Mouse (Mus musculus): ENCODE measurements at regions not wholly inside any gene's neighbourhood (a gene's known extent, or its start where the extent isn't known, plus 50 kb on each side); places are given as distances from the start of the nearest gene placed in this dataset.

DNA sequence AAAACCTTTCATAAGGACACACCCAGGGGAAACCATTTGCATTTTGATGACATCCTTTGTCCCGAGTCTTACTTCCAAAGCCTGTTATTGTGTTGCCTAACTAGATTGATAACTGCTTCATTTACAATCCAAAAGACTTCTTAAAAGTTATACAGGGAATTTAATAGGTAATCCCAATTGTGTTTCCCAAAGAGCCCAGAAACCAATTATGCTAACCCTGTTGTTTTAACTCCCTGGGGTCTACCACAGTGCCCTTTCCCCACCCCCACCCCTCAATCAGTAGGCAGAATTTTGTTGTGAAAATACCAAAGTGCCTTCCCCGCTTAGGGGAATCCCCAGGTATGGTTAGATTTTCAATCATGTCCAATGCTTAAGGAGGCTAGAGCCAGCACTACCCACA, 621.3 kb upstream of the Gm10131 start:
- WGBS = 54% methylated on average over 2 of the region's 2 CpGs
- no peaks in the 10 kb centered on the region for H3K9me3 ChIP-seq
- no peak overlapping the region for H3K4me2 ChIP-seq (replicated peaks)
- no peak overlapping the region for H3K9ac ChIP-seq
- H3K27me3 ChIP-seq (replicated peaks) = no peaks in the 10 kb centered on the region
- no peak for ATAC-seq
- no peaks in the 10 kb centered on the region for H3K36me3 ChIP-seq
- H3K4me3 ChIP-seq (replicated peaks) = no peak overlapping the region
- H3K4me1 ChIP-seq (replicated peaks) = no peaks in the 10 kb centered on the region
- no peak overlapping the region for H3K27ac ChIP-seq

DNA sequence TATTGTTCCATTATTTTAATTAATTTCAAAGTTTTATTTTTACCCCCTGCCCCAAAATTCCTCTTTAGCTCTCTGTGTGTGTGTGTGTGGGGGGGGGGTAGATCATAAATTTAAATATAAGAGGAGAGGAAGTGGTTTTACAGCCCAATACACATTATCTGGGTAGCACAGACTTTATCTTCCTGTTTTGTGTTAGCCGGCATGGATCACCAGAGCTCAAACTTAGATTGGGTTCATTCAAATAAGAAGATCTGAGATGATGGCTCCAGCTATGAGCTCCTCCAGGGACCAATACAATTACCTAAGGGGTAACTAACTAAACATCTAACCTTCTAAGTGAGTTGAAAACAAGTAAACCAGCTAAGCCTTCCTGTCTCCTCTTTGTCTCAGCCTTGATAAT, 620.8 kb upstream of the Gm10131 start:
- no peak for ATAC-seq
- 49% methylated on average over 1 of the region's 1 CpGs for WGBS
- H3K9me3 ChIP-seq = no peaks in the 10 kb centered on the region
- no peak overlapping the region for H3K4me2 ChIP-seq (replicated peaks)
- no peak overlapping the region for H3K27ac ChIP-seq
- no peaks in the 10 kb centered on the region for H3K4me1 ChIP-seq (replicated peaks)
- no peaks in the 10 kb centered on the region for H3K36me3 ChIP-seq
- no peak overlapping the region for H3K9ac ChIP-seq
- H3K27me3 ChIP-seq (replicated peaks) = no peaks in the 10 kb centered on the region
- no peak overlapping the region for H3K4me3 ChIP-seq (replicated peaks)

DNA sequence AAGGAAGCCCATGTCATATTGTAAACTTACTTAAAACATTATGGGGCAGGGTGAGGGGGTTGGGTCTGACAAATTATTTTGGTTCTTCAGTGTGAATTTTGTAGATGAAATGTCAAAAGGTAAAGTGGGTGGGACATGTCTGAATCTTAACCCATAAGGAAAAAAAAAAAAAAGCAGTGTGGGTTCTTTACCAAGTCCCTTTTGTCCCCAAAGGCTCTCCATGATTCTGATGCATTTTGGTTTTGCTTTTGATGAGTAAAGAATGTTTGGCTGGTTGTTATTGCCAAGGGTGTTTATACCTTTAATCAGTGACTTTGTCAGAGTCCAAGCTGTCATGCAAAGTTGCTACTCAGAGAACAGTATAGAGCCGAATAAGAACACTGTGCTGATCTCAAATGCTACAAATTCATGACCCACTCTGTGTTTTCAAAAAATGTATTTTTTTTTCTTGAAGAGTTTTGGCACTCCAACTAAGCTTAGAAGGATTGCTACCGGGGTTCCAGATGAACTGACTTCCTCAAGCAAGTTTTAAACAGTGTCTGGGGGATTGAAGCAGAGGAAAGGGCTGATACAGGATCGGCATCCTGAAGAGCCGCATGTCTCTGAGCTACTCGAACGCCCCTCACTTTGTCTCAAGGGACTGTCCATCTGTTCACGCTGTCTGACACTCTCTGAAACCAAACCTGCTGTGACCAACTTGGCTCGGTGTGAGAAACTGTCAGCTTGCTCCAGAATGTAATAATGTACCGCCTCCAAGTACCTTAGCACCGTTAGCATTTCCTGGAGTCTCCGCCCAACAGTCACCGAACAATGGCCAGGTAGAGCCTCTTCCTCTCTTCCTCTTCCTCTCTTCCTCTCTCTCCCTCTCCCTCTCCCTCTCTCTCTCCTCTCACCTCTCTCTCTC, 619.8 kb upstream of the Gm10131 start:
- WGBS = 38% methylated on average over 12 of the region's 12 CpGs
- H3K9me3 ChIP-seq = no peaks in the 10 kb centered on the region
- H3K4me3 ChIP-seq (replicated peaks) = no peak overlapping the region
- H3K9ac ChIP-seq = no peak overlapping the region
- no peaks in the 10 kb centered on the region for H3K27me3 ChIP-seq (replicated peaks)
- H3K4me1 ChIP-seq (replicated peaks) = no peaks in the 10 kb centered on the region
- H3K4me2 ChIP-seq (replicated peaks) = no peak overlapping the region
- no peaks in the 10 kb centered on the region for H3K36me3 ChIP-seq
- ATAC-seq = no peak
- no peak overlapping the region for H3K27ac ChIP-seq

DNA sequence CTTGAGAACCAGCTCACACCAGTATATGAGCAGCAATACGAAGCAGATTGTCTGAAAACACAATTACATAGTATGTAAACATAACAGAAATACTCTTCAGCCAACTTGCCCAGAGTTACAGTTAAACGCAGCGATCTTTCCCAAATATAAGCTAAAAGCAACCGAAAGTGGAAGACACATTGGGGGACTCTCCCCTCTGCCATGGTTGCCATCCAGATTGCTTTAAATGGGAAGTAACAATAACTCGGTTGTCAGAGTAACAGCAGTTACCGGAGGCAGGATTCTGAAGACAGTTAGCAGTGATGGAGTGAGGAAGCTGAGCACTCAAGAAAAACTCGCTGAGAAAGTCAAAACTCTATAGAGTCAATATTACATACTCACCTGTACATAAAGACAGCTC, 618.0 kb upstream of the Gm10131 start:
- Histone ChIP-seq H3K27ac (no peak overlapping the region), H3K4me1 (replicated peaks) (0 out of 2 replicates have a peak, but pooled peaks cover 4% of the 10 kb centered on the region), H3K9me3 (no peaks in the 10 kb centered on the region), H3K9ac (no peak overlapping the region), H3K4me2 (replicated peaks) (no peak overlapping the region), H3K4me3 (replicated peaks) (no peak overlapping the region), H3K36me3 (no peaks in the 10 kb centered on the region), H3K27me3 (replicated peaks) (no peaks in the 10 kb centered on the region)
- 83% methylated on average over 7 of the region's 7 CpGs for WGBS
- no peak for ATAC-seq

DNA sequence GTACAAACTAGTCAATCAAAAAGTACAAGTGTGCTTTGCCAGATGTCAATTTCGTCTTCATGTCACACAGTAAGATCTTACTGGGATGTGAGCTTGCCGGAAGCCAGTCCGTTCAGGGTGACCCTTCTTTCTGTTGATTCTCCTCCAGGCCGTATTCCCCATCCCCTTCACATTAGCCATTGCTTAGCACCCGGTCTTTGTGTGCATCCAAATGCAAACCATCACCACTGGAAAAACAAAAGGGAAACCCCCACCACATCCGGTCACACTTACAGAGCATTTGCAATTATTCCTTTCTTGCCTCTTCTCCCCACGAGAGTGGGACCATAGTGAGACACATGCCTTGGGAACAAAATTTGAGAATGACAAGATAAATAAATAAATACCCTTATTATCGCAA, 616.2 kb upstream of the Gm10131 start:
- Histone ChIP-seq H3K4me2 (replicated peaks) (no peak overlapping the region), H3K27ac (no peak overlapping the region), H3K4me3 (replicated peaks) (no peak overlapping the region), H3K9ac (no peak overlapping the region), H3K27me3 (replicated peaks) (no peaks in the 10 kb centered on the region), H3K4me1 (replicated peaks) (0 out of 2 replicates have a peak, but pooled peaks cover 4% of the 10 kb centered on the region), H3K36me3 (no peaks in the 10 kb centered on the region), H3K9me3 (no peaks in the 10 kb centered on the region)
- WGBS = 85% methylated on average over 8 of the region's 8 CpGs
- no peak for ATAC-seq

DNA sequence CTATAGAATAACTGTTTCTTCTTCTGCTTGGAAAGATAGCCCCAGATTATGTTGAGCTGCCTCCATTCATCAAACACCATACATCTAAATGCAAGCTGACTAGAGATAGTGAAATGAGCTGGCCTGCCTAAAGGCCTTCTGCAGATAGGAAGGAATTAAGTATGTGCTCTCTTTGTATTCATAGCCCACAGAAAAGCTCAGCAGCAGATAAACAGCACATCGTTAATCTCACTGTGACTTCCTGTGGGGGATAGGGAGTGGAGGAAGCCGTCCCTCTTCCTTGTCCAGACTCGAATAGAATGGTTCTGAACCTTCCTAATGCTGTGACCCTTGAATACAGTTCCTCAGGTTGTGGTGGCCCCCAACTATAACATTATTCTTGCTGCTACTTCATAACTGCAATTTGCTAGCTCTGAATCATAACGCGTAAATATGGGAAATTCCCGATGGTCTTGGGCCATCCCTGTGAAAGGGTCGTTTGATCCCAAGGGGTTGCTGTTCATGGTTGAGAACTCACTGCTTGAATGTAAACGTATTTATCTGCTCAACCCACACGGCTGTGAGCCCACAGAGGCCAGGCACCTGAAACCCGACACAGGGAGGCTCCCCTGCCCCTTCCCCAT, 614.7 kb upstream of the Gm10131 start:
- H3K9me3 ChIP-seq = no peaks in the 10 kb centered on the region
- H3K36me3 ChIP-seq = no peaks in the 10 kb centered on the region
- no peak overlapping the region for H3K4me3 ChIP-seq (replicated peaks)
- no peak overlapping the region for H3K9ac ChIP-seq
- H3K4me2 ChIP-seq (replicated peaks) = no peak overlapping the region
- 49% methylated on average over 10 of the region's 10 CpGs for WGBS
- no peak for ATAC-seq
- 0 out of 2 replicates have a peak, but pooled peaks cover 4% of the 10 kb centered on the region for H3K4me1 ChIP-seq (replicated peaks)
- no peaks in the 10 kb centered on the region for H3K27me3 ChIP-seq (replicated peaks)
- H3K27ac ChIP-seq = no peak overlapping the region

DNA sequence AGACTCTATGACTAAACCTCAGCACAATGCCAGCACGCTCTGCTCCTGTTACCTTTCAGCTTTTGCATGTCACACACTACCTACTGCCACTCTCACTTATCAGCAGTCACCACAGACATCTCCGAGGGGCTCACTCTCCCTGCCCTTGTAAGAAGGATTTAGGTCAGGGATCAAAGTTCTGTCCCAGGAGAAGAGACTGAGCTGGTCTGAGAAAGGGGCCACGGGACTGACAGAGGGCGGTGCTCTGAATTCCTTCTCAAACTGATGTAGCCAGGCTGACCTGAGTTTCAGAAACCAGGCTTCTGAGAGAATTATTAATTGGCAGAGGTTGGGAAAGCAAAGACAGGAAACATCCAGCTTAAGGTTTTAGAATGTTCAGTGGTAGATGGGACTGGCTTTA, 614.0 kb upstream of the Gm10131 start:
- Histone ChIP-seq H3K4me2 (replicated peaks) (no peak overlapping the region), H3K4me3 (replicated peaks) (no peak overlapping the region), H3K4me1 (replicated peaks) (0 out of 2 replicates have a peak, but pooled peaks cover 4% of the 10 kb centered on the region), H3K9ac (no peak overlapping the region), H3K27me3 (replicated peaks) (no peaks in the 10 kb centered on the region), H3K36me3 (no peaks in the 10 kb centered on the region), H3K9me3 (no peaks in the 10 kb centered on the region), H3K27ac (no peak overlapping the region)
- WGBS = 51% methylated on average over 4 of the region's 4 CpGs
- ATAC-seq = no peak

DNA sequence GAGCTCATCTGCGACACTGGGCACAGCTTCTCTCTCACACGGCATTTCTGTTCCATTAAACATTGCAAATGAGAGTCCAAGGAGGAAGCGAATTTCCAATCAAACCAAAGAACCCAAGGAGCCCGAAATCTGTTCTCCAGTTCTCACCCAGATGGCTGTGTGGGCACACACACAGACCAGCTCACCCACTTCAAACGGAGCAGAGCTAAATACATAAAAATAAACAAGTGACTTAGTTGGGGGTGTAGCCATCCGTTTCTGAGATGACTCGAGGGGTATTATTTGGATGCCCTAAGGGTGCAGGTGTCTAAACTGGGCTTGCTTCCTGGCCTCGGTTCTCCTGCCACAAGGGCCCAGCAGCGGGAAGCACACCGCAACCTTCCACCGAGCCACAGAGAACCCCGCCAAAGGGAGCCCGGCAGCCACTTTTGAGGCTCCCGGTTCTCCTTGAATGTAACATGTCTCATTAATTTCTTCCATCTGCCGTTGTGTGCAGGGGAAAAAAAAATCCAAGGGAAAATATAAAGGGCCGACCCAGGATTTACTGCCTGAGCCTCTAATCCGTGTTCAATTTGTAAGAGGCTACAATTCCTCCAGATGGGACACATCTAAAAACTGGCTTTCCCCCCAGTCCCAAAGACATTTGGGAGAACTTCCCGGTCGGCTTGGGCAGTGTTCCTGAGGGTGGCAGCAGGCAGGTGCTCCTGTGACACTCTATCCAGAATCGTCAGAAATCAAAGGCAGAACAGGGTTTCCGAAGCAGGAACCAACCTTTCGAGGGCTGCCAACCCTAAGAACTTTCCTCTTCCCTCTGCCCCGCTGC, 598.6 kb upstream of the Gm10131 start:
- no peak overlapping the region for H3K27ac ChIP-seq
- H3K27me3 ChIP-seq (replicated peaks) = no peaks in the 10 kb centered on the region
- H3K9ac ChIP-seq = no peak overlapping the region
- no peak overlapping the region for H3K4me3 ChIP-seq (replicated peaks)
- H3K36me3 ChIP-seq = no peaks in the 10 kb centered on the region
- WGBS = 81% methylated on average over 23 of the region's 23 CpGs
- H3K4me2 ChIP-seq (replicated peaks) = no peak overlapping the region
- no peaks in the 10 kb centered on the region for H3K9me3 ChIP-seq
- no peaks in the 10 kb centered on the region for H3K4me1 ChIP-seq (replicated peaks)
- ATAC-seq = no peak

DNA sequence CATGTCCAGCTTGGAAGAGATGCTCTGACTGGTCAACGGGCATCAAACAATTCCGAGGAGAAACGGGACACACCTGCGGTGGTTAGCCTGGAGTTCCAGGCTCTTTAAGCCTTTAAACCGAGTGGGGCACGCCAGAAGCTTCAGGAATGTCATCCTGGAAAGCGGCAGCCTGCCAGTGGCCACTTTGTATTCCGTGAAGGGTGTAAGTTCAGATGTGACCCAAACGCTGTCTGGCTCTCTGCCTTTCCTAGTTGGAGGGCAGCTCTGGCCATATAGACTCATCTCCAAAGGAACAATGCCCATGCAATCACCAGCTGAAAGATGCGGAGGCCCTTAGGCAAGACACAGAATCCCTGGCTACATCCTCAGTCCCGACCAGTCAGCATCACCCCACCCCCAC, 597.8 kb upstream of the Gm10131 start:
- Histone ChIP-seq H3K4me2 (replicated peaks) (no peak overlapping the region), H3K27ac (no peak overlapping the region), H3K4me1 (replicated peaks) (no peaks in the 10 kb centered on the region), H3K36me3 (no peaks in the 10 kb centered on the region), H3K9me3 (no peaks in the 10 kb centered on the region), H3K27me3 (replicated peaks) (no peaks in the 10 kb centered on the region), H3K9ac (no peak overlapping the region), H3K4me3 (replicated peaks) (no peak overlapping the region)
- ATAC-seq = no peak
- 65% methylated on average over 11 of the region's 11 CpGs for WGBS

DNA sequence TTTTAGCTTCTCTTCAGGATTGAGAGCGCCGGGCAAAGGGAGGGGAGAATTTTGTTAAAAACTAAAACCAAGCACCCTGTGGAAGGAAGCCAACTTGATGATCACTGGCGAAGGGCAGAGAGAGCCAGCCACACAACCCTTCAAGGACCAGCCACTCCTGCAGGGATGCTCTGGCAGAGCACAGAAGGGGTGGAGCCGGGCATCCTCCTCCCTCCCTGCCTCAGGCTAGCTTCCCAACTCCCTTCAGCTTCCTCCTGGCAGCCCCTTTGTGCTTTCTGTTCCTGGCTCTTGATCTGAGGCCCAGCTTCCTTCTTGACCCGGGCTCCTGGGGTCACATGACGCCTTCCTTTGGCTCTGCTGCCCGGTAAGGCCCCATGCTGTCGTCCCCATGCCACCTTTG, 591.8 kb upstream of the Gm10131 start:
- Histone ChIP-seq H3K4me1 (replicated peaks) (no peaks in the 10 kb centered on the region), H3K36me3 (no peaks in the 10 kb centered on the region), H3K9me3 (no peaks in the 10 kb centered on the region), H3K27me3 (replicated peaks) (no peaks in the 10 kb centered on the region), H3K4me3 (replicated peaks) (no peak overlapping the region), H3K27ac (no peak overlapping the region), H3K9ac (no peak overlapping the region), H3K4me2 (replicated peaks) (no peak overlapping the region)
- WGBS = 41% methylated on average over 8 of the region's 8 CpGs
- no peak for ATAC-seq

DNA sequence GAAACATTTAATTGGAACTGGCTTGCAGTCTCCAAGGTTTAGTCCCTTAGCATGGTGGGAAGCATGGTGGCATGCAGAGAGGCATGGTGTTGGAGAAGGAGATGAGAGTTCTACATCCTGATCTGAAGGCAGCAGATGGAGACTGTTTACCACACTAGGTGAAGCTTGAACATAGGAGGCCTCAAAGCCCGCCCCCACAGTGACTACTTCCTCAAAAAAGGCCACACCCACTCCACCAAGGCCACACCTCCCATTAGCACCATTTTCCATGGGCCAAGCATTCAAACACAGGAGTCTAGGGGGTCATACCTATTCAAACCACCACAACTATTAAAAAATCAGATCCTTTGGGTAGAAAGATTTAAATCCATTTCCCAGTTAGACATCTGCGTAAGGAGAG, 591.3 kb upstream of the Gm10131 start:
- no peak overlapping the region for H3K9ac ChIP-seq
- no peak overlapping the region for H3K4me3 ChIP-seq (replicated peaks)
- H3K36me3 ChIP-seq = no peaks in the 10 kb centered on the region
- no peaks in the 10 kb centered on the region for H3K27me3 ChIP-seq (replicated peaks)
- no peak overlapping the region for H3K4me2 ChIP-seq (replicated peaks)
- H3K9me3 ChIP-seq = no peaks in the 10 kb centered on the region
- ATAC-seq = no peak
- no peak overlapping the region for H3K27ac ChIP-seq
- H3K4me1 ChIP-seq (replicated peaks) = no peaks in the 10 kb centered on the region
- 91% methylated on average over 2 of the region's 2 CpGs for WGBS

DNA sequence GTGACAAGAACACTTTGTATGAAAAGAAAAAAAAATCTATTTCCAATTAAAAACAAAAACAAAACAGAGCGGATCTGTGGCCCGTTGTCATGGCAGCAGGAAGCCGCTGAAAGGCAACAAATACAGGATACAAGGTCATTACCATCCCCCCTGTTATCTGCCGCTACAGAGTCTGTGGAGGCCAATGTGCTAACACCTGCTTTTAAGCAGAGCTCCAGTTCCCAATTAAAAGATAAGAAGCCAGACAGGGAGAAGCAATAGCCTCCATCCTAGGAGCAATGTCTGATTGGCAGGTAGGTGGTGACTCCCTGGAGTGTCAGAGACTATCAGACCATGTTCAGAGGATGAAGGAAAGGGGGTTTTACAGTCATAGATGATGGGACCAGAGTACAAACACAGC, 587.5 kb upstream of the Gm10131 start:
- ATAC-seq = no peak

More for the DNA sequence above, 587.5 kb upstream of the Gm10131 start:
- Histone ChIP-seq H3K4me1 (replicated peaks) (no peaks in the 10 kb centered on the region), H3K9me3 (no peaks in the 10 kb centered on the region), H3K4me2 (replicated peaks) (no peak overlapping the region), H3K27me3 (replicated peaks) (no peaks in the 10 kb centered on the region), H3K27ac (no peak overlapping the region), H3K4me3 (replicated peaks) (no peak overlapping the region), H3K9ac (no peak overlapping the region), H3K36me3 (no peaks in the 10 kb centered on the region)
- 63% methylated on average over 4 of the region's 4 CpGs for WGBS

Data from intestine, embryonic 15.5 days (tissue).